In genomic region chr5:110802186-110802585, GRCm38 (mm10) we compare ENCODE assay signal across 12 mouse cellular contexts. TPM values are rescaled to one million over a fixed set of nuclear protein-coding genes. Genes with fewer than 3 reads are reported as not detected.
DNase-seq lines count a peak whose midpoint lies in the region; ATAC-seq and TF ChIP-seq lines count a peak whose summit lies in the region.
"Had no signal": no experiment of that assay in that cellular context is flagged by ENCODE, and none has a peak within 500 bp of the region (broad histone marks: within the 10 kb centered on the region; RNA-seq: fewer than 3 reads in every experiment).

No protein-coding gene starts in this region.

- no peak for DNase-seq in forebrain, embryonic 14.5 days (ENCODE audit: low spot score)
- peak; percentile 51 for DNase-seq in kidney, adult 11 months
- DNase-seq in cerebellum, adult 9-10 months, result peak; percentile 96
- no peak for DNase-seq in layer of hippocampus, adult 2 months (ENCODE audit: low spot score in 2 of 2)
- DNase-seq: B cell, adult 2 months; forebrain, postnatal 0 days; lung, postnatal 36 days had no signal

- no peak overlapping the region for H3K4me3 ChIP-seq in forebrain, embryonic 14.5 days (ENCODE audit: low read depth, low read length)
- no peak overlapping the region for H3K4me3 ChIP-seq in forebrain, embryonic 12.5 days (replicated peaks)
- H3K4me3 ChIP-seq in kidney, embryonic 16.5 days (ENCODE audit: low read length), result no peak overlapping the region
- H3K4me3 ChIP-seq in E14TG2a.4 (replicated peaks; ENCODE audit: low read length), result peak overlapping the region; percentile 92
- no peak overlapping the region for H3K4me3 ChIP-seq in intestine, embryonic 16.5 days (ENCODE audit: low read length)
- no peak overlapping the region for H3K4me3 ChIP-seq in layer of hippocampus, adult 2 months
- H3K4me3 ChIP-seq: limb, embryonic 13.5 days had no signal

- peaks cover 6% of the 10 kb centered on the region; the same call in 1 of the 2 replicates for H3K4me1 ChIP-seq in forebrain, embryonic 14.5 days (ENCODE audit: control insufficient read depth, insufficient read depth, low read length)
- H3K4me1 ChIP-seq in forebrain, embryonic 12.5 days, result peaks cover 18% of the 10 kb centered on the region
- H3K4me1 ChIP-seq in kidney, embryonic 16.5 days (ENCODE audit: insufficient read depth, low read length), result 0 out of 2 replicates have a peak, but pooled peaks cover 6% of the 10 kb centered on the region
- peaks cover 94% of the 10 kb centered on the region for H3K4me1 ChIP-seq in E14TG2a.4 (replicated peaks; ENCODE audit: low read depth, low read length)
- peaks cover 4% of the 10 kb centered on the region for H3K4me1 ChIP-seq in intestine, embryonic 16.5 days (ENCODE audit: control insufficient read depth, insufficient read depth, low read length)

- ATAC-seq in forebrain, embryonic 14.5 days, result no peak
- no peak for ATAC-seq in forebrain, embryonic 12.5 days (ENCODE audit: low FRiP score)
- no peak for ATAC-seq in kidney, embryonic 16.5 days (ENCODE audit: low FRiP score, low TSS enrichment)
- ATAC-seq in intestine, embryonic 16.5 days, result no peak
- ATAC-seq: forebrain, postnatal 0 days had no signal

- H3K4me2 ChIP-seq in forebrain, embryonic 14.5 days (ENCODE audit: low read length), result no peak overlapping the region
- H3K4me2 ChIP-seq in forebrain, embryonic 12.5 days, result no peak overlapping the region
- H3K4me2 ChIP-seq in kidney, embryonic 16.5 days (replicated peaks; ENCODE audit: low read depth, low read length), result no peak overlapping the region
- no peak overlapping the region for H3K4me2 ChIP-seq in intestine, embryonic 16.5 days (ENCODE audit: low read depth, low read length)
- H3K4me2 ChIP-seq: limb, embryonic 13.5 days had no signal

- TF ChIP-seq CTCF in E14TG2a.4 (conservative IDR thresholded peaks at IDR 0.05; ENCODE audit: low read length), result no peak
- TF ChIP-seq CTCF in layer of hippocampus, adult 2 months (conservative IDR thresholded peaks at IDR 0.05), result no peak

- H3K27ac ChIP-seq in forebrain, embryonic 14.5 days (ENCODE audit: low read depth, low read length), result 0 out of 2 replicates have a peak overlapping the region, but pooled peaks have one; percentile 21
- no peak overlapping the region for H3K27ac ChIP-seq in forebrain, embryonic 12.5 days
- no peak overlapping the region for H3K27ac ChIP-seq in kidney, embryonic 16.5 days (ENCODE audit: low read length)
- H3K27ac ChIP-seq in intestine, embryonic 16.5 days (ENCODE audit: low read length), result no peak overlapping the region
- no peak overlapping the region for H3K27ac ChIP-seq in layer of hippocampus, adult 2 months
- H3K27ac ChIP-seq: limb, embryonic 13.5 days had no signal

- peaks cover 84% of the 10 kb centered on the region for H3K36me3 ChIP-seq in forebrain, embryonic 14.5 days (ENCODE audit: control insufficient read depth, insufficient read depth, low read length)
- H3K36me3 ChIP-seq in forebrain, embryonic 12.5 days (replicated peaks), result peaks cover 68% of the 10 kb centered on the region
- H3K36me3 ChIP-seq in kidney, embryonic 16.5 days (ENCODE audit: insufficient read depth, low read length), result peaks cover 20% of the 10 kb centered on the region
- peaks cover 93% of the 10 kb centered on the region for H3K36me3 ChIP-seq in E14TG2a.4 (ENCODE audit: insufficient read depth, low read length)
- H3K36me3 ChIP-seq in intestine, embryonic 16.5 days (ENCODE audit: control insufficient read depth, insufficient read depth, low read length), result peaks cover 8% of the 10 kb centered on the region

- no peak overlapping the region for H3K9ac ChIP-seq in forebrain, embryonic 14.5 days (ENCODE audit: low read length)
- no peak overlapping the region for H3K9ac ChIP-seq in forebrain, embryonic 12.5 days
- no peak overlapping the region for H3K9ac ChIP-seq in kidney, embryonic 16.5 days (replicated peaks; ENCODE audit: low read length)
- no peak overlapping the region for H3K9ac ChIP-seq in intestine, embryonic 16.5 days (ENCODE audit: low read depth, low read length)
- H3K9ac ChIP-seq: forebrain, postnatal 0 days; limb, embryonic 13.5 days had no signal

- H3K27me3 ChIP-seq in forebrain, embryonic 14.5 days (replicated peaks; ENCODE audit: control insufficient read depth, insufficient read depth, low read length), result no peaks in the 10 kb centered on the region
- no peaks in the 10 kb centered on the region for H3K27me3 ChIP-seq in forebrain, embryonic 12.5 days
- no peaks in the 10 kb centered on the region for H3K27me3 ChIP-seq in kidney, embryonic 16.5 days (ENCODE audit: insufficient read depth, low read length)
- H3K27me3 ChIP-seq in E14TG2a.4 (ENCODE audit: insufficient read depth, low read length), result no peaks in the 10 kb centered on the region
- H3K27me3 ChIP-seq in intestine, embryonic 16.5 days (replicated peaks; ENCODE audit: control insufficient read depth, insufficient read depth, low read length), result no peaks in the 10 kb centered on the region
- H3K27me3 ChIP-seq: limb, embryonic 13.5 days had no signal

- WGBS in forebrain, embryonic 14.5 days, result 82% methylated on average over 4 of the region's 4 CpGs
- WGBS in forebrain, embryonic 12.5 days, result 90% methylated on average over 4 of the region's 4 CpGs
- WGBS in kidney, embryonic 16.5 days, result 81% methylated on average over 4 of the region's 4 CpGs
- 64% methylated on average over 4 of the region's 4 CpGs for WGBS in intestine, embryonic 16.5 days

- H3K9me3 ChIP-seq in forebrain, embryonic 14.5 days (replicated peaks; ENCODE audit: control insufficient read depth, low read length), result no peaks in the 10 kb centered on the region
- no peaks in the 10 kb centered on the region for H3K9me3 ChIP-seq in forebrain, embryonic 12.5 days
- H3K9me3 ChIP-seq in kidney, embryonic 16.5 days (ENCODE audit: low read length), result no peaks in the 10 kb centered on the region
- no peaks in the 10 kb centered on the region for H3K9me3 ChIP-seq in E14TG2a.4 (ENCODE audit: low read length)
- no peaks in the 10 kb centered on the region for H3K9me3 ChIP-seq in intestine, embryonic 16.5 days (ENCODE audit: control insufficient read depth, low read length)
- H3K9me3 ChIP-seq: limb, embryonic 13.5 days had no signal

RNA-seq across cellular contexts. Expression of gene Ulk1, which starts 7.7 kb away (rescaled TPM):
- polyA plus RNA-seq in forebrain, embryonic 14.5 days (2014; fragmentation: Nextera tagmentation; extraction: Ambion mirVana), result 44.9 and 59.8 TPM in 2 replicates
- polyA plus RNA-seq in forebrain, embryonic 12.5 days (2016; fragmentation: Nextera tagmentation; extraction: Ambion mirVana), result 33.8 and 34.2 TPM in 2 replicates
- polyA plus RNA-seq in kidney, embryonic 16.5 days (2015; fragmentation: Nextera tagmentation; extraction: Ambion mirVana), result 18.6 and 19.5 TPM in 2 replicates
- 7.0 and 8.4 TPM in 2 replicates for polyA plus RNA-seq in intestine, embryonic 16.5 days (2015; fragmentation: Nextera tagmentation; extraction: Ambion mirVana)
- total RNA-seq in layer of hippocampus, adult 2 months (2021), result 10 to 100 TPM; 70.0 to 72.8 TPM

RNA-seq across cellular contexts. Expression of gene Pus1, which starts 21.7 kb away (rescaled TPM):
- polyA plus RNA-seq in forebrain, embryonic 14.5 days (2014; fragmentation: Nextera tagmentation; extraction: Ambion mirVana), result 13.8 and 14.9 TPM in 2 replicates
- polyA plus RNA-seq in forebrain, embryonic 12.5 days (2016; fragmentation: Nextera tagmentation; extraction: Ambion mirVana), result 28.8 and 30.1 TPM in 2 replicates
- 44.4 and 45.1 TPM in 2 replicates for polyA plus RNA-seq in kidney, embryonic 16.5 days (2015; fragmentation: Nextera tagmentation; extraction: Ambion mirVana)
- polyA plus RNA-seq in intestine, embryonic 16.5 days (2015; fragmentation: Nextera tagmentation; extraction: Ambion mirVana), result 66.8 and 67.0 TPM in 2 replicates
- 10 to 100 TPM; 19.2 to 19.6 TPM for total RNA-seq in layer of hippocampus, adult 2 months (2021)

RNA-seq across cellular contexts. Expression of gene Ep400, which starts 31.7 kb away (rescaled TPM):
- polyA plus RNA-seq in forebrain, embryonic 14.5 days (2014; fragmentation: Nextera tagmentation; extraction: Ambion mirVana), result 25.8 and 39.5 TPM in 2 replicates
- polyA plus RNA-seq in forebrain, embryonic 12.5 days (2016; fragmentation: Nextera tagmentation; extraction: Ambion mirVana), result 70.3 and 70.9 TPM in 2 replicates
- 49.2 and 55.6 TPM in 2 replicates for polyA plus RNA-seq in kidney, embryonic 16.5 days (2015; fragmentation: Nextera tagmentation; extraction: Ambion mirVana)
- polyA plus RNA-seq in intestine, embryonic 16.5 days (2015; fragmentation: Nextera tagmentation; extraction: Ambion mirVana), result 30.8 and 37.2 TPM in 2 replicates
- total RNA-seq in layer of hippocampus, adult 2 months (2021), result 100 to 1,000 TPM; 104 to 114 TPM

RNA-seq across cellular contexts. Expression of gene Hscb, which starts 37.4 kb away (rescaled TPM):
- 9.1 and 11.0 TPM in 2 replicates for polyA plus RNA-seq in forebrain, embryonic 14.5 days (2014; fragmentation: Nextera tagmentation; extraction: Ambion mirVana)
- 19.4 and 20.6 TPM in 2 replicates for polyA plus RNA-seq in forebrain, embryonic 12.5 days (2016; fragmentation: Nextera tagmentation; extraction: Ambion mirVana)
- 32.1 and 35.3 TPM in 2 replicates for polyA plus RNA-seq in kidney, embryonic 16.5 days (2015; fragmentation: Nextera tagmentation; extraction: Ambion mirVana)
- 40.4 and 41.2 TPM in 2 replicates for polyA plus RNA-seq in intestine, embryonic 16.5 days (2015; fragmentation: Nextera tagmentation; extraction: Ambion mirVana)
- total RNA-seq in layer of hippocampus, adult 2 months (2021), result 10 to 100 TPM; 11.3 to 13.9 TPM

RNA-seq across cellular contexts. Expression of gene Chek2, which starts 37.6 kb away (rescaled TPM):
- polyA plus RNA-seq in forebrain, embryonic 14.5 days (2014; fragmentation: Nextera tagmentation; extraction: Ambion mirVana), result 10.2 and 13.9 TPM in 2 replicates
- 29.2 and 34.5 TPM in 2 replicates for polyA plus RNA-seq in forebrain, embryonic 12.5 days (2016; fragmentation: Nextera tagmentation; extraction: Ambion mirVana)
- 32.8 and 36.7 TPM in 2 replicates for polyA plus RNA-seq in kidney, embryonic 16.5 days (2015; fragmentation: Nextera tagmentation; extraction: Ambion mirVana)
- polyA plus RNA-seq in intestine, embryonic 16.5 days (2015; fragmentation: Nextera tagmentation; extraction: Ambion mirVana), result 38.7 and 39.4 TPM in 2 replicates
- 1 to 10 TPM in 1 of 2 experiments, under 1 TPM in 1; 0.56 to 2.8 TPM for total RNA-seq in layer of hippocampus, adult 2 months (2021)

Comparison
In these comparisons a context has a peak if more than half of its experiments do, and no peak if none do; other contexts are left out.
1. DNase-seq: peak in kidney, adult 11 months (single experiment) and cerebellum, adult 9-10 months (single experiment); none in forebrain, embryonic 14.5 days (single experiment) and layer of hippocampus, adult 2 months (0 of 2).